Mouse (Mus musculus) large intestine, adult 2 months (tissue): ENCODE results near the gene Ddx11. TPM values are rescaled to one million over a fixed set of nuclear protein-coding genes. Genes with fewer than 3 reads are reported as not detected.
A peak's percentile ranks its signal among the peaks of the same experiment; 100 is the strongest.

Experiments used
- DNase-seq: peaks from one replicate; pipeline ENCODE4 v3.0.0-alpha.2; 2012; ENCODE audit warnings: low read depth, low spot score
- WGBS: fragments of 180-500 bp; shearing (Covaris S2); methylation state at CpG from one replicate; pipeline ENCODE4 v1.1.7; 2018; 5-methylcytosine and 5-hydroxymethylcytosine counted together
- polyA plus RNA-seq: library from polyadenylated mRNA; depleted of rRNA; stranded (reverse); fragments of >200 nt; gene quantifications from 2 replicates; pipeline ENCODE4 v1.2.3, GENCODE M21; 2012; rRNA removed

The Ddx11 gene
- 5.6 and 7.1 TPM in 2 replicates for polyA plus RNA-seq

- WGBS = 3% methylated on average over 45 of the region's 45 CpGs
- DNase-seq = no peak
These were observed at the start of gene Ddx11 for GRCm38 (mm10) chr17:66123066-66123815. Gene Ddx11 (plus strand): TSS chr17:66123520.

DNA sequence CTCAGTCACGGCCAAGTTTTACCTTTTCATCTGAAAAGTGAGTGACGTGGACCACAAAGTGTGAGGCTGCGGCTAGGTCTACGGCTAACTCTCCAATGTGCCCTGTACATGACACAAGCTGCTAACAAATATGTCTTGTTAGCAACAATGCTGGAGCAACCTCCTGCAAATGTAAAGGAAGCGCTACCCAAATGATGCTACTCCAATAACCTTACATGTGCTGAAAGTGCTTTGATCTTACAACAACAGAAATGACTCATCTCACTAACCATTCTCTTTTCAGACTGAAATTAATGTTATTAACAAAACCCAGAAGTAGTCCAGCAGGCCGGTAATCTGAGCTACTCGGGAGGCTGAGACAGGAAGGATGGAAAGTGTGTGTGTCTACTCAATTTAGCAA, 49.3 kb upstream of the Ddx11 start:
- 88% methylated on average over 7 of the region's 7 CpGs for WGBS
- DNase-seq = no peak

DNA sequence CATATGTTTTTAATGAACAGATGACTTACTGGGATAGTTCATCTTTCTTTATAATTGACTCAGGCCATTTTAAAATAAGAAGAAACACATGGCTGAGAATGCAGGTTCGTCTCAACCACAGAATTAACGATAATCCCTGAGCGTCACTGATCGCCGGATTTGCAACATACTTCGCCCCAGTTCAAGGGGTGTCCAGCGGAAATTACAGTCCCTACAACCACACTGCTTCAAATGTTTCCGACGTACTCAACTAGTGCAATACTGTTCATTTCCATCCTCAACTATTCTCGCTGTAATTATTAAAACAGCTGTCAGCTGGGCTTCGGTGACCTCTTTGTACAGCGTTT, 47.5 kb upstream of the Ddx11 start:
- WGBS = 2% methylated on average over 12 of the region's 12 CpGs
- DNase-seq = no peak

DNA sequence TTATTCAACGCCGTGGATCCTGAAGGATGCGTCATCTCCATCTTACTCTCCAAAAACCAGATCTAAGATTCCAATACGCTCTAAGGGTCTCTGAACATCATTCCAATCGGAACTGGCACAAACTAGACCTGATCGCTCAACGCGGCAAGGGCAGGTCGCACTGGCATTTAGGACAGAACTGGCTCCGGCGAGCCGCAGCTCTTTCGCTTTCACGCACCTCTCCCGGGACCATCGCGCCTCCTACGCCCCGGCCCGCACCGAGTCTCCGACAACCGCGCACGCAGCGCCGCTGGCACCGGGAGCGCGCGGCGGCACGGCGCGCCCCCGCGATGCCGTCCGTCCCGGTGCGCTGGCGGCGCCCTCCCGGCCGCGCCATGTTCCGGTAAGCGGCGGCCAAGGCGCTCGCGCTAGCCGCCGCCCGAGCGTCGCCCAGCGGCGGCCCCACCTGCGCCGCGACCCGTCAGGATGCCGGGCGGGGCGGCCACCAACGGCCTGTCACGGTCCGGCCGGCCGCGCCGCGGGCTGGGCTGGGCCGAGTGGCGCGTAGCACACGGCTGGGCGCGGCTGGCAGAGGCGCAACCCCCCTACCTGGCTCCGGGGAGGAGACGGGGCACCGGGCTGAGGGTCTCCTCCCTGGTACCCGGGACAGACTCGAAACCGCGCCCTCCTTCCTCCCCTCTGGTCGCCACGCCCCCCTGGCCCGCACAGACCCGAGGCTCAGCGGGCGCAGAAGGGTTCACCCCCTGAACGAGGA, 47.0 kb upstream of the Ddx11 start:
- WGBS = under 1% methylated on average over 81 of the region's 95 CpGs
- DNase-seq = no peak

GRCm38 (mm10) chr17:66076934-66077333, 46.4 kb upstream of the Ddx11 start, which contains the start of gene Ankrd12:
Gene Ankrd12 (minus strand): TSS chr17:66077089.
- DNase-seq = peak; percentile 73
- under 1% methylated on average over 53 of the region's 53 CpGs for WGBS

- WGBS = 2% methylated on average over 23 of the region's 23 CpGs
- DNase-seq = no peak
These were observed 45.9 kb upstream of the Ddx11 start for GRCm38 (mm10) chr17:66077437-66077850.

DNA sequence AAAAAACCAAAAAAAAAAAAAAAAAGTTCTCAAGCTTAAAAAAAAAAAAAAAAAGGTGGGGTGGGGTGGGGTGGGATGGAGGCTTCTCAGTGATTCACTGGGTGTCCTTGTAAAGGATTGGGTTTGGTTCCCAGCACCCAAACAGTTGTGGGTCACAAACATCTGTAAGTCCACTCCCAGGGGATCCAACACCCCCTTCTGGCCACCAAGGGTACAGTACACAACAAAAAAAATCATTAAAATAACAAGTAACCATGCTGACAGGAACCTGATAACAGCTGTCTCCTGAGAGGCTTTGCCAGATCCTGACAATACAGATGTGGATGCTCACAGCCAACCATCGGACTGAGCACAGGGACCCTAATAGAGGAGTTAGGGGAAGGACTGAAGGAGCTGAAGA, 38.8 kb upstream of the Ddx11 start:
- WGBS = 82% methylated on average over 1 of the region's 1 CpGs
- no peak for DNase-seq

DNA sequence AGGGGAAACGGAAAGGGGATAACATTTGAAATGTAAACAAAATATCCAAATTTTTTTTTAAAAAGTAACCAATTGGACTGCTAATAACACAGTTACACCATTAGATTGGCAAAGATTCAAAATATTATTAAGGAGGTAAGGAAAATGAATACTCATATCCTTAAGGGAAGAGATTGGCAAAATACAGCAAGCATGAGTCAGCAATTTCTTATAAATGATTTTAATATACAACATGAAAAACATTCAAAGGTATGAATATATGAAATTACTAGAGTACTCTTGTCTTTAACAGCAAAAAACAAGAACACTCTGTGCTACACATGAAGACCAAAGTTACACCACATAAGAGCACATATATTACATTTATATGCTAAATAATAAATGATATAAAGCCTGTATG, 38.3 kb upstream of the Ddx11 start:
- 79% methylated on average over 1 of the region's 1 CpGs for WGBS
- DNase-seq = no peak

DNA sequence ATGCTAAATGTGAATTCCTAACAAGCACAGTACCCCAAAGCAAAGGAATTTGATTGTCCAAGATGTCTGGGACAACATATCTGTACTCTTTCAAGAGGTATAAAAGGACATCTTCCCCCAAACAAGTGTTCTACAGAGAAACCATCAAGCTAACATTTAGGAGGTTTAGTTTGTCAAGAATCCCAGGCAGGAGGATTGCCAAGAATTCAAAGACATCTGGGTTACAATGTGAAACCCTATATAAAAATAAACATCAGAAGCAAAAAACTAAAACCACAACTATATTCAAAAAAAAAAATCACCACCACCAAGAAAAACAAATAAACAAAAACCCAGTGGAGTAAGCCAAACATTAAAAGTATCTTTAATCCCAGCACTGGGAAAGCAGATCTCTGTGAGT, 33.1 kb upstream of the Ddx11 start:
- no peak for DNase-seq

DNA sequence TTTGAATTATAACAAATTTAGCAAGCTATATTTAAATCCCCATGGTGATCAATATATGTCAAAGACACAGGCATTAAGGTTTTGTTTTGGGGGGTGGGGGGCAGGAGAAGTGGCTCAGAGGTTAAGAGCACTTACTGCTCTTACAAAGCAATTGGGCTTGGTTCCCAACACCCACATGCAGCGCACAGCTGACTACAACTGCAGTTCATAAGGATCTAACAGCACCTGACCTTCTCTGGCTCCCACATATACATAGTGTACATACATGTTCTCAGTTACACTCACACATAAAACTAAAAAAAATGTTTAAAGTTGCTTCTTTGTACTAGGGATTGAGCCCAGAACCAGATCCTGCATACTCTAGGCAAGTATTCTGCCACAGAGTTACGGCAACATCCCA, 31.9 kb upstream of the Ddx11 start:
- WGBS = 87% methylated on average over 2 of the region's 2 CpGs
- DNase-seq = no peak

- DNase-seq = no peak
- 52% methylated on average over 2 of the region's 2 CpGs for WGBS
These were observed 31.3 kb upstream of the Ddx11 start for GRCm38 (mm10) chr17:66092065-66092464.

- no peak for DNase-seq
- WGBS = 70% methylated on average over 3 of the region's 3 CpGs
These were observed 30.7 kb upstream of the Ddx11 start for GRCm38 (mm10) chr17:66092664-66093063.

DNA sequence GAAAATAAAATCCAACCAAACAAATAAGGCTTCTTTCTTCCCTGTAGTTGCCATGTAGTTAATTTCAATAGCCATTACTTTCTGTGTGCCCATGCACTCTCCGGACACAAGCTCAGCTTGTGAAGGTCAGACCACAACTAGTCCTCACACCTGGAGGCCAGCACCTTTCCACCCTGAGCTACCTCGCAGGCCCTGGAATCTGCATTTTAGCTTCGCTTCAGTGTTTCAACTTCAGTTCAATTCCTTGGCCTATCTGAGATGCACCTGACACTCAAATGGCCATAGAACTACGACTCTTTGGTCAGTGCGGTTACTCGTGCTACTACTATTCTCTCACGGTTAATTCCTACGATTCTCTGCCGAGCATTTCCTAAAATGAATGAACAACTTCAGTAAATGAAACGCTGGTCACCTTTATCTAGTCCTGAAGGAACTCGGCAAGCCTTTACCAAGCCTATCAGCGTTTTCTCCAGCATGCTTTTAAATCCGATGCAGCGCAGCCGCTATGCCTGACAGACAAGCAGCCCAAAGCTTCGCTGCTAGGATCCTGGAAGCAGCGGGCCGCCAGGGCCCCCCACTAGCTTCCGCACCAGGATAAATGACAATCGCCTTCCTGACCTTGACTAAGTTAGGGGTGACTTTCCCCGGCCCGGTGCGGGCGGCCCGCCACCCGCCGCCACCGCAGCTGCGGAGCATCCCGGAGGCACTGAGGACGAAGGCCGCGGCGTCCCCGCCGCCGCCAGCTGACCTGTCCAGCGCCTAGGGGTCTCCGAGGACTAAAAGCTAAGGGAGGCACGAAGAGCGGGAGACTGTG, 22.5 kb upstream of the Ddx11 start:
- WGBS = under 1% methylated on average over 41 of the region's 41 CpGs
- DNase-seq = no peak

- WGBS = under 1% methylated on average over 67 of the region's 67 CpGs
- peak; percentile 91 for DNase-seq
These were observed 21.7 kb upstream of the Ddx11 start, which contains the start of gene Ndufv2 for GRCm38 (mm10) chr17:66101380-66102330. Gene Ndufv2 (minus strand): TSS chr17:66101559.

DNA sequence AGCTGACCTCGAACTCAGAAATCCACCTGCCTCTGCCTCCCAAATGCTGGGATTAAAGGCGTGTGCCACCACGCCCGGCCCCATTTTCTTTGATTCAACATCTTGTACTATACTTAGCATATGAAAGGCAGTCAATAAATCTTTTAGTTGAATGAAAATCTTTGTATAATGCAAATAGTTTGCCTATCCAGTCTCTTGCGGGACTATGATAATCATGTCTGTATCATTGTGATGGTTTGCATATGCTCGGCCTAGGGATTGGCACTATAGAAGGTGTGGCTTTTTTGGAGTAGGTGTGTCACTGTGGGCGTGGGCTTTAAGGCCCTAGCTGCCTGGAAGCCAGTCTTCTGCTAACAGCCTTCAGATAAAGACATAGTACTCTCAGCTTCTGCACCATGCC, 19.2 kb upstream of the Ddx11 start:
- no peak for DNase-seq
- 82% methylated on average over 7 of the region's 7 CpGs for WGBS

DNA sequence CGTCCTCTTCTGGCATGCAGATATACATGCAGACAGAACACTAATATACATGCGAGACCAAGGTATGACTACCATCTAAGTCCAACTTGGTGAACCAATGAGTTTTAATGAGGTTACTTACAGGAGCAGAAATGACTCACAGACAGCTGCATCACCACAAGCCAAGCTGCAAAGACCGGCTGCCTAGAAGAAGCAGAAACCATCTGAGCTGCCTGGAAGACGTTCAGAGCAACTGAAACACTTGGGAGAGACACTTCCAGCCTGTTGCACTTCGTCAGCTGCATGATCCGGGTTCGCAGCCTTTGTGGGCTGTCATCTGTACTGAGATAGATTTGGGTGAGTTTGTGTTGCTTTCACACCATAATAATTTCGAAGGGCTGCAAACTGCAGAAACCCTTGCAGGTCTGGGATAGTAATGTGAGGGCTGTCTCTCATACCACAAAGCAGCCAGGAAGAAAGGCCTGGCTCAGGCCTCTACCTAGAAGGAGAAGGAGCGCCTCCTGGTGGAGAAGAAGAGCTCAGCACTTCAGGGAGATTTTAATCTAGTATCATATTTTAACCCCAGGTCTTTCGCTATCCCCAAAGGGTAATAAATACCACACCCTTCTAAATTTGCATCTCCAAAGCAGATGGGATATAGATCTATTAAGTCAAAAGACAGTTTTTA, 16.6 kb upstream of the Ddx11 start:
- WGBS = 43% methylated on average over 10 of the region's 10 CpGs
- DNase-seq = no peak

DNA sequence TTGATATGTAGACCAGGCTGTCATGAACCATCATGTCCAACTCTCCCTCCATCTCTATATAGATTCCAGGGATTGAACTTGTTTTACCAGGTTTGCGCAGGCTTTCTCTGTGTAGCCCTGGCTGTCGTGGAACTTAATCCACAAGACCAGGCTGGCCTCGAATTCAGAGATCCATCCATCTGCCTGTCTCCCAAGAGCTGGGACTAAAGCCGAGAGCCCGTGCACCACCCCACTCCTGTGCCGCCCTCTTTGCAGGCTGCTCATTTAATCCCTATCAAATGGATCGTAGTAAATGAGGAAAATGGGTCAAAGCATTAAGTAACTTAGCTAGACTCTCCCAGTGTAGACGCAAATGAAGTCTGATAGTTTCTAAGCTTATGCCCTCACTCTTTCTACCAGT, 15.9 kb upstream of the Ddx11 start:
- 77% methylated on average over 8 of the region's 8 CpGs for WGBS
- DNase-seq = no peak

- 84% methylated on average over 4 of the region's 4 CpGs for WGBS
- DNase-seq = no peak
These were observed 15.1 kb upstream of the Ddx11 start for GRCm38 (mm10) chr17:66108198-66108597.

GRCm38 (mm10) chr17:66110746-66111145, 12.6 kb upstream of the Ddx11 start:
- DNase-seq = no peak
- WGBS = 17% methylated on average over 6 of the region's 6 CpGs
